Mouse (Mus musculus): ENCODE measurements around the gene Myh13.

Myh13 gene

GRCm38 (mm10) chr11:67386815-67387415 is 65.5 kb downstream of the Myh13 start:
- in situ Hi-C loops (cut with MboI, MseI), result no loop called here

- in situ Hi-C loops (cut with MboI, MseI), result no loop called here
Measured at GRCm38 (mm10) chr11:67390679-67391384, 69.4 kb downstream of the Myh13 start.

GRCm38 (mm10) chr11:67392369-67392768 is 70.9 kb downstream of the Myh13 start:
- in situ Hi-C loops (cut with MboI, MseI), result no loop called here

GRCm38 (mm10) chr11:67400956-67401355 is 79.5 kb downstream of the Myh13 start:
- in situ Hi-C loops (cut with MboI, MseI), result no loop called here

GRCm38 (mm10) chr11:67414346-67414940 is 93.0 kb downstream of the Myh13 start:
- in situ Hi-C loops (cut with MboI, MseI), result no loop called here
